Mouse (Mus musculus): ENCODE data around the gene Vps33b. TPM values are rescaled to one million over a fixed set of nuclear protein-coding genes. Genes with fewer than 3 reads are reported as not detected.
"Not testable (repeated sequence)": the region's sequence is repeated elsewhere in the genome, so short reads cannot be mapped to it uniquely, and the experiment has no call there.

The Vps33b gene
- total RNA-seq, 2 experiments from 2014 or later, result 22.9 to 26.3 TPM

- DNase-seq (ENCODE audit: extremely low spot score in 1 of 2, low spot score in 2 of 2), result no peak
- intact Hi-C loops (cut with DNase I), result no loop called here
Measured at GRCm38 (mm10) chr7:80301522-80301921, 32.1 kb downstream of the Vps33b start.

- DNase-seq (ENCODE audit: extremely low spot score in 1 of 2, low spot score in 2 of 2), result no peak
- intact Hi-C loops (cut with DNase I), result no loop called here
Measured at GRCm38 (mm10) chr7:80307766-80308165, 38.3 kb downstream of the Vps33b start.

GRCm38 (mm10) chr7:80310771-80311170 lies 41.3 kb downstream of the Vps33b start:
- no peak for DNase-seq (ENCODE audit: extremely low spot score in 1 of 2, low spot score in 2 of 2)
- intact Hi-C loops (cut with DNase I), result no loop called here

- intact Hi-C loops (cut with DNase I), result loop anchor here (5.0 kb wide), 1 partner anchor 173 kb away; no protein-coding TSS in a partner anchor
- DNase-seq (ENCODE audit: extremely low spot score in 1 of 2, low spot score in 2 of 2), result no peak
Measured at GRCm38 (mm10) chr7:80315733-80316132, 46.3 kb downstream of the Vps33b start.

GRCm38 (mm10) chr7:80317439-80318115 lies 48.1 kb downstream of the Vps33b start:
- intact Hi-C loops (cut with DNase I), result loop anchor here (5.0 kb wide), 1 partner anchor 175 kb away; no protein-coding TSS in a partner anchor

GRCm38 (mm10) chr7:80318670-80319069 lies 49.2 kb downstream of the Vps33b start:
- intact Hi-C loops (cut with DNase I), result loop anchor here (5.0 kb wide), 1 partner anchor 176 kb away; no protein-coding TSS in a partner anchor
- DNase-seq (ENCODE audit: extremely low spot score in 1 of 2, low spot score in 2 of 2), result no peak

More at GRCm38 (mm10) chr7:80317439-80318115, 48.1 kb downstream of the Vps33b start:
- no peak for DNase-seq (ENCODE audit: extremely low spot score in 1 of 2, low spot score in 2 of 2)

- intact Hi-C loops (cut with DNase I), result loop anchor here (5.0 kb wide), 1 partner anchor 178 kb away; no protein-coding TSS in a partner anchor
- no peak for DNase-seq (ENCODE audit: extremely low spot score in 1 of 2, low spot score in 2 of 2)
Measured at GRCm38 (mm10) chr7:80319846-80320496, 50.5 kb downstream of the Vps33b start.

- intact Hi-C loops (cut with DNase I), result no loop called here
- DNase-seq (ENCODE audit: extremely low spot score in 1 of 2, low spot score in 2 of 2), result no peak
Measured at GRCm38 (mm10) chr7:80323336-80323735, 53.9 kb downstream of the Vps33b start.

- DNase-seq (ENCODE audit: extremely low spot score in 1 of 2, low spot score in 2 of 2), result peak; percentile 95 to 97
- intact Hi-C loops (cut with DNase I), result no loop called here
Measured at GRCm38 (mm10) chr7:80324043-80324815, 54.8 kb downstream of the Vps33b start, which contains the start of gene Rccd1. Rccd1 (minus strand) TSS chr7:80324454.

GRCm38 (mm10) chr7:80324816-80325119 lies 55.3 kb downstream of the Vps33b start:
- intact Hi-C loops (cut with DNase I); DNase-seq (ENCODE audit: extremely low spot score in 1 of 2, low spot score in 2 of 2): not testable (repeated sequence)

- intact Hi-C loops (cut with DNase I), result no loop called here
- DNase-seq (ENCODE audit: extremely low spot score in 1 of 2, low spot score in 2 of 2), result no peak
Measured at GRCm38 (mm10) chr7:80325292-80325868, 55.9 kb downstream of the Vps33b start.

GRCm38 (mm10) chr7:80326076-80326475 lies 56.6 kb downstream of the Vps33b start:
- intact Hi-C loops (cut with DNase I), result no loop called here
- DNase-seq (ENCODE audit: extremely low spot score in 1 of 2, low spot score in 2 of 2), result no peak

- intact Hi-C loops (cut with DNase I), result no loop called here
- DNase-seq (ENCODE audit: extremely low spot score in 1 of 2, low spot score in 2 of 2), result no peak
Measured at GRCm38 (mm10) chr7:80330278-80330677, 60.8 kb downstream of the Vps33b start.

- intact Hi-C loops (cut with DNase I), result no loop called here
- DNase-seq (ENCODE audit: extremely low spot score in 1 of 2, low spot score in 2 of 2), result no peak
Measured at GRCm38 (mm10) chr7:80331433-80331832, 62.0 kb downstream of the Vps33b start.

- DNase-seq (ENCODE audit: extremely low spot score in 1 of 2, low spot score in 2 of 2), result no peak
- intact Hi-C loops (cut with DNase I), result no loop called here
Measured at GRCm38 (mm10) chr7:80334848-80335247, 65.4 kb downstream of the Vps33b start.

- intact Hi-C loops (cut with DNase I), result no loop called here
- no peak for DNase-seq (ENCODE audit: extremely low spot score in 1 of 2, low spot score in 2 of 2)
Measured at GRCm38 (mm10) chr7:80336932-80337331, 67.5 kb downstream of the Vps33b start.

- DNase-seq (ENCODE audit: extremely low spot score in 1 of 2, low spot score in 2 of 2), result no peak
- intact Hi-C loops (cut with DNase I), result no loop called here
Measured at GRCm38 (mm10) chr7:80339371-80339770, 69.9 kb downstream of the Vps33b start.

GRCm38 (mm10) chr7:80339793-80340628 lies 70.6 kb downstream of the Vps33b start:
- intact Hi-C loops (cut with DNase I), result loop anchor here (5.0 kb wide), 1 partner anchor 37 kb away; no protein-coding TSS in a partner anchor
- peak; percentile 97 for DNase-seq (ENCODE audit: extremely low spot score in 1 of 2, low spot score in 2 of 2)
